Mouse (Mus musculus) G1E (cell line): ENCODE measurements around the gene Scamp4. TPM values are rescaled to one million over a fixed set of nuclear protein-coding genes. Genes with fewer than 3 reads are reported as not detected.

Source experiments
- ATAC-seq: 2 replicates; pipeline ENCODE4 v1.8.0; 2016; ENCODE audit warnings: mild to moderate bottlenecking; ENCODE audit not compliant: insufficient number of reproducible peaks, poor library complexity, low FRiP score, severe bottlenecking; ENCODE audit errors: extremely low read depth
- DNase-seq: peaks from one replicate; pipeline ENCODE4 v3.0.0; 2012; ENCODE audit warnings: low spot score
- H3K27me3 ChIP-seq: 2 replicates; pipeline ENCODE4 v1.6.1; 2012; ENCODE audit warnings: mild to moderate bottlenecking, low read length, inconsistent platforms; ENCODE audit not compliant: insufficient read depth
- H3K36me3 ChIP-seq: replicated peaks from 2 replicates; pipeline ENCODE3; 2012; ENCODE audit warnings: mild to moderate bottlenecking, inconsistent platforms
- H3K4me1 ChIP-seq: 2 replicates; pipeline ENCODE4 v1.6.1; 2012; ENCODE audit warnings: low read depth, low read length, inconsistent platforms, mixed read lengths; ENCODE audit not compliant: insufficient read depth
- H3K4me3 ChIP-seq: 2 replicates; pipeline ENCODE4 v1.5.1; 2012; ENCODE audit warnings: low read depth, mild to moderate bottlenecking, inconsistent platforms, low read length, moderate library complexity, mixed read lengths
- H3K9me3 ChIP-seq: replicated peaks from 2 replicates; pipeline ENCODE4 v1.6.1; 2012; ENCODE audit warnings: inconsistent platforms
- CTCF ChIP-seq: IDR thresholded peaks from 2 replicates; pipeline ENCODE4 v1.5.1; 2012; ENCODE audit warnings: low read depth, low read length, inconsistent platforms, mixed read lengths
- GATA1 ChIP-seq: IDR thresholded peaks from 2 replicates; pipeline ENCODE4 v1.6.1; 2012; ENCODE audit warnings: borderline replicate concordance, low read length, inconsistent platforms, mixed read lengths
- GATA2 ChIP-seq: IDR thresholded peaks from 2 replicates; pipeline ENCODE4 v1.6.1; 2012; ENCODE audit warnings: low read depth, low read length, inconsistent platforms, borderline replicate concordance
- POLR2AphosphoS5 ChIP-seq: IDR thresholded peaks from 2 replicates; pipeline ENCODE4 v1.6.1; 2012; ENCODE audit warnings: low read depth, low read length, inconsistent platforms; ENCODE audit not compliant: insufficient replicate concordance
- TAL1 ChIP-seq: conservative IDR thresholded peaks from 2 replicates; pipeline ENCODE4 v1.6.1; 2012; ENCODE audit warnings: low read depth, low read length, inconsistent platforms, mixed read lengths
- polyA plus RNA-seq: library from polyadenylated mRNA; stranded (reverse); fragments of >175 nt; gene quantifications from 2 replicates; pipeline ENCODE4 v1.2.3, GENCODE M21; 2012
- total RNA-seq, 2 experiments: library from RNA; stranded (forward) in 1 of 2; stranded (reverse) in 1 of 2; fragments of 200-1000 nt in 1 of 2; fragments of >200 nt in 1 of 2; fragmentation: Nextera tagmentation in 1 of 2; gene quantifications; 2 replicates each; pipeline ENCODE4 v1.2.3; 2014 to 2017

The Scamp4 gene
- total RNA-seq (2014; fragmentation: Nextera tagmentation): 37.5 and 39.4 TPM in 2 replicates
- total RNA-seq (2017): 12.7 and 12.9 TPM in 2 replicates
- polyA plus RNA-seq: 72.8 and 87.0 TPM in 2 replicates

- H3K4me1 ChIP-seq: peaks cover 67% of the 10 kb centered on the region
- H3K27me3 ChIP-seq: no peaks in the 10 kb centered on the region
- H3K9me3 ChIP-seq: no peaks in the 10 kb centered on the region
- peak; percentile 75 for ATAC-seq
- TF ChIP-seq TAL1 (no peak), GATA1 (no peak), GATA2 (no peak)
- DNase-seq: peak; percentile 78
- peak within 1 kb of the TSS; percentile 96 for H3K4me3 ChIP-seq
- peaks cover 39% of the 10 kb centered on the region for H3K36me3 ChIP-seq
Measured at GRCm38 (mm10) chr10:80602698-80603325, at the start of gene Scamp4, which contains the start of gene Adat3. Scamp4 (plus strand) TSS chr10:80602872. Adat3 (plus strand) TSS chr10:80602880.

DNA sequence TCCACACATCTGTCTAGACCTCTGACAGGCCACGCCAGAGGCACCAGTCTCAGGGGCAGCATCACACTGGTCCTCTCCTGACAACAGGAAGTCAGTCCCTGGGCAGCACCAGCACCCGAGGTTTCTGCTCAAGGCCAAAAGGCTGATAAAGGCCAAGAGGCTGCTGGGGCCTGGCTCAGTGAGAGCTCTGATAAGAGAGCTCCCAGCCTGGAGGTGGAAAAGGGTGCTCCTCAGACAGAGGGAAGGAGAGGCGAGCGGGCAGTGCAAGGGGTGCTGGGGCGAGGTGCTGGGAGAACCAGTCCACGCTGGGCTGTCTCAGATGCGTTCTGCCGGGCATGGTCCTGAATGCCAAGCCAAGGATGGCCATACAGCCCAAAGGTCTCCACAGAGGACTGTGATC lies 49.1 kb upstream of the Scamp4 start:
- H3K36me3 ChIP-seq: peaks cover 88% of the 10 kb centered on the region

GRCm38 (mm10) chr10:80553997-80554396 lies 48.7 kb upstream of the Scamp4 start:
- DNase-seq (no peak), ATAC-seq (no peak)
- Histone ChIP-seq H3K9me3 (no peaks in the 10 kb centered on the region), H3K27me3 (no peaks in the 10 kb centered on the region), H3K4me3 (peak overlapping the region; percentile 36; the same call in 1 of the 2 replicates), H3K36me3 (peaks cover 88% of the 10 kb centered on the region), H3K4me1 (peaks cover 65% of the 10 kb centered on the region)
- TF ChIP-seq POLR2AphosphoS5 (no peak), CTCF (no peak), GATA2 (no peak), GATA1 (no peak), TAL1 (no peak)

More for the DNA sequence above, 49.1 kb upstream of the Scamp4 start:
- Histone ChIP-seq H3K4me1 (peaks cover 62% of the 10 kb centered on the region), H3K9me3 (no peaks in the 10 kb centered on the region), H3K4me3 (peak overlapping the region; percentile 36; the same call in 1 of the 2 replicates), H3K27me3 (no peaks in the 10 kb centered on the region)
- DNase-seq (no peak), ATAC-seq (peak; percentile 76)
- TF ChIP-seq POLR2AphosphoS5 (no peak), GATA2 (no peak), TAL1 (no peak)

DNA sequence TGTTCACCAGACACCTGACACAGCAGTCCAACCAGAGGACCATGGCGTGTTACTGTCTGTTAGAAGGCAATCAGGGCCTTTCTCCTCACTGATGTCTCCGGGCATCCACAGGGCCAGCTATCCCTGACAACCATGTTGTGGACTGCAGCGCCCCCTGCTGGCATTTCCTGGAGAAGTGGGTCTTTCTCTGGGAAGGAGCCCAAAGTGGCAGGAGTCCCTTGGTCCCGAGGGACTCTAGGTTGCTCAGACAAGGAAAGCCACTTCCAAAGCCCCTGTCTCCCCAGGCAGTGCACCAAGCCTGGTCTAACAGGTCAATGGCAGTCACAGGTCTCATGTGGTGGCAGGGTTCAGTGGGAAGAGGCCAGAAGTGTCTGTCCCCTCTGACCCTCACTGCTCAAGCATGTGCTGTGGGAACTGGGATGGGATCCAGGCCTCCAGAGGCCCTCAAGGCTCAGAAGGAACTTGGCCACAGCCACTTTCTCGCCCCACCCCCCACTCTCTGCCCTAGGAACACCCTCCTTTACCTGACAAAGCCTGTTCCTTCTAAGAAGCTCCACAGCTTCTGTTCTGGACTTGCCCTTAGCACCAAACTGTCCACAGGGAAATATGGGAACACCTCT lies 45.2 kb upstream of the Scamp4 start:
- no peak overlapping the region; the same call in 1 of the 2 replicates for H3K4me3 ChIP-seq
- H3K4me1 ChIP-seq: peaks cover 74% of the 10 kb centered on the region
- no peak for TF ChIP-seq GATA2
- TF ChIP-seq CTCF: peak; percentile 60; the same call in 1 of the 2 replicates
- H3K9me3 ChIP-seq: no peaks in the 10 kb centered on the region
- no peak for ATAC-seq
- no peaks in the 10 kb centered on the region for H3K27me3 ChIP-seq
- peaks cover 66% of the 10 kb centered on the region for H3K36me3 ChIP-seq
- DNase-seq: no peak

DNA sequence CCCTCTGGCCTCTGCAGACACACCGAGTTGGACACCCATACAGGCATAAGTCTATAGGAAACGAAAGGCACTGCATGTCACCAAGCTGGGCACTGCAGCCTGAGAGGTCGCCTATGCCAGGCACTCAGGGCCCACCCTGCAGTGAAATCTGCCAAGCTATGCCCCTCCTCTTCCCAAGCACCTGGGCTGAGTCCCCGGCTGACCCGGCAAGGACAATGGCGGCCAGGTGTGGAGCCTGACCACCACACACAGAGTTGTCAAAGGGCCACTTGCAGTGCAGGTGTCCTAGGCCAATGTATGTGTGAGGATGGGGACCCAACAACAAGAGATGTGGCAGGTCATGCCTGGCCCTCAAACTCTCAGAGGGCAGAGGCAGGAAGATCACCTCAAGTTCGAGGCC lies 43.2 kb upstream of the Scamp4 start:
- H3K36me3 ChIP-seq: peaks cover 59% of the 10 kb centered on the region

DNA sequence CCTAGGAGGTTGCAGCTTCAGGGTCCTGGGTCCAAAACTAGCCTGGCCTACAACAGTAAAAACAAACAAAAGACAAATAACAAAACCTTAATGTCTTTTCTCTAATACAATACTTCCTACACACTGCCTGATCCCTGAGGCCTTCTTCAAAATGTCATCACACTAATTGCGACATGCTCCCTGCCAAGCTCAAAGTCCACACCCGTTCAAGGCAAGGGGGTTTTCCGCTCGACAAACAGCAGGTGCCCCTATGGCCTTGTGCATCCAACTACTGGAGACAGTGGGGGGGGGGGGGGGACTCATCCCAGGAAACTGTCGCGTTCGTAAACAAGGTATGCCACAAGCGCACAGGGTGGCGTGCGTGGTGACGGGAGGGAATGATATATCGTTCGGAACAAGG lies 42.1 kb upstream of the Scamp4 start:
- Histone ChIP-seq H3K9me3 (no peaks in the 10 kb centered on the region), H3K36me3 (peaks cover 63% of the 10 kb centered on the region), H3K4me1 (peaks cover 50% of the 10 kb centered on the region), H3K27me3 (no peaks in the 10 kb centered on the region), H3K4me3 (peak overlapping the region; percentile 92)
- TF ChIP-seq GATA1 (no peak), TAL1 (no peak), GATA2 (no peak), CTCF (no peak), POLR2AphosphoS5 (no peak)
- DNase-seq: no peak
- no peak for ATAC-seq

More for the DNA sequence above, 43.2 kb upstream of the Scamp4 start:
- peak overlapping the region; percentile 66; the same call in 1 of the 2 replicates for H3K4me3 ChIP-seq
- no peaks in the 10 kb centered on the region for H3K27me3 ChIP-seq
- H3K4me1 ChIP-seq: peaks cover 59% of the 10 kb centered on the region
- no peak for ATAC-seq
- H3K9me3 ChIP-seq: no peaks in the 10 kb centered on the region
- TF ChIP-seq POLR2AphosphoS5: no peak
- no peak for TF ChIP-seq GATA2
- no peak for TF ChIP-seq TAL1
- TF ChIP-seq GATA1: no peak
- no peak for TF ChIP-seq CTCF
- DNase-seq: no peak
